Comparison of ENCODE assay signal across 8 mouse cellular contexts in genomic region chr6:54705387-54705909, GRCm38 (mm10). TPM values are rescaled to one million over a fixed set of nuclear protein-coding genes. Genes with fewer than 3 reads are reported as not detected.
DNase-seq lines count a peak whose midpoint lies in the region; ATAC-seq and TF ChIP-seq lines count a peak whose summit lies in the region.

No protein-coding gene starts in this region.

- H3K27ac ChIP-seq in cerebellum, adult 2 months (ENCODE audit: insufficient read depth, low read length): no peak overlapping the region
- no peak overlapping the region for H3K27ac ChIP-seq in intestine, embryonic 15.5 days
- H3K27ac ChIP-seq in midbrain, embryonic 15.5 days: peak overlapping the region; percentile 68
- no peak overlapping the region for H3K27ac ChIP-seq in stomach, postnatal 0 days (replicated peaks)

- peak; percentile 68; the same call in 1 of the 2 replicates for TF ChIP-seq CTCF in cerebellum, adult 2 months (IDR thresholded peaks at IDR 0.05; ENCODE audit: borderline replicate concordance, insufficient read depth, low read depth, low read length)
- TF ChIP-seq CTCF in stomach, postnatal 0 days (IDR thresholded peaks at IDR 0.05; ENCODE audit: low read depth): peak; percentile 71

- H3K4me1 ChIP-seq in cerebellum, adult 2 months (ENCODE audit: control insufficient read depth, insufficient read depth, low read length): 0 out of 2 replicates have a peak, but pooled peaks cover 4% of the 10 kb centered on the region
- peaks cover 6% of the 10 kb centered on the region; the same call in 1 of the 2 replicates for H3K4me1 ChIP-seq in intestine, embryonic 15.5 days (replicated peaks)
- H3K4me1 ChIP-seq in midbrain, embryonic 15.5 days: peaks cover 28% of the 10 kb centered on the region
- H3K4me1 ChIP-seq in stomach, postnatal 0 days (replicated peaks; ENCODE audit: control insufficient read depth, insufficient read depth): no peaks in the 10 kb centered on the region

- no peaks in the 10 kb centered on the region for H3K36me3 ChIP-seq in intestine, embryonic 15.5 days
- no peaks in the 10 kb centered on the region for H3K36me3 ChIP-seq in midbrain, embryonic 15.5 days (replicated peaks)
- no peaks in the 10 kb centered on the region for H3K36me3 ChIP-seq in stomach, postnatal 0 days (ENCODE audit: control insufficient read depth, insufficient read depth, low read length)

- peak; percentile 88 for ATAC-seq in intestine, embryonic 15.5 days
- ATAC-seq in midbrain, embryonic 15.5 days (replicated peaks): peak; percentile 83
- peak; percentile 85 for ATAC-seq in stomach, postnatal 0 days (ENCODE audit: low FRiP score, low TSS enrichment)

- no peak overlapping the region for H3K9ac ChIP-seq in intestine, embryonic 15.5 days
- no peak overlapping the region; the same call in 1 of the 2 replicates for H3K9ac ChIP-seq in midbrain, embryonic 15.5 days
- no peak overlapping the region for H3K9ac ChIP-seq in stomach, postnatal 0 days (ENCODE audit: low read length)

- H3K4me2 ChIP-seq in intestine, embryonic 15.5 days (replicated peaks): peak overlapping the region; percentile 48
- H3K4me2 ChIP-seq in midbrain, embryonic 15.5 days: peak overlapping the region; percentile 44
- H3K4me2 ChIP-seq in stomach, postnatal 0 days (replicated peaks; ENCODE audit: low read depth): peak overlapping the region; percentile 25

- WGBS in cerebellum, adult 2 months: 13% methylated on average over 11 of the region's 11 CpGs
- WGBS in intestine, embryonic 15.5 days: 20% methylated on average over 11 of the region's 11 CpGs
- WGBS in midbrain, embryonic 15.5 days: 14% methylated on average over 11 of the region's 11 CpGs
- 12% methylated on average over 11 of the region's 11 CpGs for WGBS in stomach, postnatal 0 days

- peak; percentile 37 to 42 for DNase-seq in urinary bladder, adult 18-20 months (ENCODE audit: low spot score in 2 of 2)
- DNase-seq in urinary bladder, postnatal 10 days (ENCODE audit: low spot score): no peak
- peak in 1 of 2 experiments; percentile 63 for DNase-seq in cerebellum, adult 2 months
- DNase-seq in heart, adult 11 months: peak; percentile 96
- DNase-seq in liver: peak; percentile 32
- peak; percentile 45 for DNase-seq in stomach, postnatal 0 days (ENCODE audit: low spot score)

- TF ChIP-seq POLR2A in cerebellum, adult 2 months (IDR thresholded peaks at IDR 0.05; ENCODE audit: borderline replicate concordance, insufficient read depth, low read length): no peak

- no peak for TF ChIP-seq EP300 in stomach, postnatal 0 days (optimal IDR thresholded peaks at IDR 0.05)

- H3K4me3 ChIP-seq in cerebellum, adult 2 months (replicated peaks; ENCODE audit: insufficient read depth, low read depth, low read length): no peak overlapping the region
- H3K4me3 ChIP-seq in intestine, embryonic 15.5 days (replicated peaks): 0 out of 2 replicates have a peak overlapping the region, but pooled peaks have one; percentile 6
- H3K4me3 ChIP-seq in midbrain, embryonic 15.5 days: peak overlapping the region; percentile 17; the same call in 1 of the 2 replicates
- no peak overlapping the region for H3K4me3 ChIP-seq in stomach, postnatal 0 days (ENCODE audit: low read depth, low read length)

- no peaks in the 10 kb centered on the region for H3K27me3 ChIP-seq in cerebellum, adult 2 months (ENCODE audit: control insufficient read depth, insufficient read depth, low read length)
- H3K27me3 ChIP-seq in intestine, embryonic 15.5 days (replicated peaks): peaks cover 13% of the 10 kb centered on the region; the same call in 1 of the 2 replicates
- H3K27me3 ChIP-seq in midbrain, embryonic 15.5 days (replicated peaks): no peaks in the 10 kb centered on the region
- H3K27me3 ChIP-seq in stomach, postnatal 0 days (ENCODE audit: control insufficient read depth, insufficient read depth, low read length): no peaks in the 10 kb centered on the region

- no peaks in the 10 kb centered on the region for H3K9me3 ChIP-seq in intestine, embryonic 15.5 days
- no peaks in the 10 kb centered on the region for H3K9me3 ChIP-seq in midbrain, embryonic 15.5 days
- H3K9me3 ChIP-seq in stomach, postnatal 0 days (ENCODE audit: control insufficient read depth, low read length): no peaks in the 10 kb centered on the region

RNA-seq across cellular contexts. Expression of gene Mturn, which starts 24.0 kb away (rescaled TPM):
- polyA plus RNA-seq in cerebellum, adult 2 months (2012; rRNA removed): 39.8 and 41.2 TPM in 2 replicates
- 7.1 and 7.5 TPM in 2 replicates for polyA plus RNA-seq in intestine, embryonic 15.5 days (2015; fragmentation: Nextera tagmentation; extraction: Ambion mirVana)
- polyA plus RNA-seq in midbrain, embryonic 15.5 days (2015; fragmentation: Nextera tagmentation; extraction: Ambion mirVana): 103 TPM in 2 replicates
- polyA plus RNA-seq in stomach, postnatal 0 days (2015; fragmentation: Nextera tagmentation; extraction: Ambion mirVana): 3.3 and 4.0 TPM in 2 replicates

Comparison
In these comparisons a context has a peak if more than half of its experiments do, and no peak if none do; other contexts are left out.
1. H3K4me3 ChIP-seq: peak in intestine, embryonic 15.5 days (single experiment) and midbrain, embryonic 15.5 days (single experiment); none in cerebellum, adult 2 months (single experiment) and stomach, postnatal 0 days (single experiment).
2. Peak in every context shown above with its lines, with median percentiles within 50 percentile points of each other: ATAC-seq and H3K4me2 ChIP-seq.